Mouse (Mus musculus): ENCODE measurements around the gene Cab39. TPM values are rescaled to one million over a fixed set of nuclear protein-coding genes. Genes with fewer than 3 reads are reported as not detected.
A peak's percentile ranks its signal among the peaks of the same experiment; 100 is the strongest.

Cab39 gene
- total RNA-seq, 2 experiments from 2014 or later: 134 to 144 TPM

- DNase-seq: no peak
- intact Hi-C loops (cut with DNase I): no loop called here
Observed at GRCm38 (mm10) chr1:85842251-85842650, 49.0 kb downstream of the Cab39 start.

DNA sequence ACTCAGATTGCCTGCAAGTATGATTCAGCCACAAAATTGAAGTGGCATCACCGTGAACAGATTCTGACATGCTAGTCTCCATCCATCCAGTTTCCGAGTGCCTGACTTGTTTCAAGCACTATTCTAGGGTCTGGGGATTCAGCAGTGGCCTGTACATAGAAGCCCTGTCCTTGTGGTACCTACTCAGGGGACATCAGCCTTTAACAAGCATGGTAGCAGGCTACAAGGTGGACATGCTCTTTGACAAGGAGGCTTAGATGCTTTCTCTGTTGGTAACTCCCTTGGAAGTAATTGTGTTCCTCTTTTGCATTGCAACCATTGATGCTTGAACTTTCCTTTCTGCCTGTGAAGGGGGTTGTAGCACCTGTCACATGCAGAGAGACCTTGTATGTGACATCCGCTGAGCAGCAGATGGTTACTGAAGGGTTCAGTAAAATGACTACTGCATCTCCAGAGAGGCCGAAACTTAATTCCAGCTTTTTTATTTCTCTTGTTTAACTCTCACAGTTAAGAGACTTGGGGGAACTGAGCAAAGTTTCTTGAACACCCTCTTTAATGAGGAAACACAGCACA, 50.1 kb downstream of the Cab39 start:
- no peak for DNase-seq
- intact Hi-C loops (cut with DNase I): no loop called here

DNA sequence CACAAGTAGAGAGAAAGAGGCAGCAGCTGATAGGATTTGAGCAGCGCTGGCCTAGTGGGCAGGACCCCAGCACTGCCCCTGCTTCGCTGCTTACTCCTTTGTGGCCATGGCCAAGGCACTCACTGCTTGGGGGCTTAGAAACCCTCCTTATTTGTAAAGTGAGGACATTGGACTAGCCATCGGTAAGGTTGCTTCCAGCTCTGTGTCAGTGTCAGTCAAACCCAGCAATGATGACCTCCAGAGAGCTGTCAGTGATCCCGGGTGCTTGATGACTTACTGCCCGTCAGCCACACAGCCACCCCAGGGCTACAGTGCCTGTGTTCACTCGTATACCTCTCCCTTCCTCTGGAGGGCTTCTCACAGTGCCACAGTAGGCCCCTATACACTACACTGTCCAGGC, 51.7 kb downstream of the Cab39 start:
- DNase-seq: no peak
- intact Hi-C loops (cut with DNase I): no loop called here

DNA sequence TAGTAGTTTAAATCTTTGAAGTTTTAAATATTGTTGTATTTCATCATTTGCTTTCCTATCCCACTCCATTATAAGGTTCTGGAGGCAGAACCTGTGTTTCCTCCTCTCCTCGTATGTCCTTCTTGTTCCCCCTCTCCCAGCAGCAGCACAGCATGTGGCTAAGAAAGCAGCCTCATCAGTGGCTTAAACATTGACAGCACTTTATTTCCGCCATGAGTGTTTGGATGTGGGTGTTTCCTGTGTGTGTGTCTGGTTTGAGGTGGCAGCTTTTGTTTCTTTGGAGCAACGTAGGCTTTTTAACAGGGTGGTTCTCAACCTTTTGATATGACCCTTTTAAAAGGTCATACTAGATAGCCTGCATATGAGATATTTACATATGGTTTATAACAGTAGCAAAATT, 52.2 kb downstream of the Cab39 start:
- no peak for DNase-seq

GRCm38 (mm10) chr1:85849016-85849415, 55.8 kb downstream of the Cab39 start:
- intact Hi-C loops (cut with DNase I): no loop called here
- no peak for DNase-seq

More for the DNA sequence above, 52.2 kb downstream of the Cab39 start:
- intact Hi-C loops (cut with DNase I): no loop called here

DNA sequence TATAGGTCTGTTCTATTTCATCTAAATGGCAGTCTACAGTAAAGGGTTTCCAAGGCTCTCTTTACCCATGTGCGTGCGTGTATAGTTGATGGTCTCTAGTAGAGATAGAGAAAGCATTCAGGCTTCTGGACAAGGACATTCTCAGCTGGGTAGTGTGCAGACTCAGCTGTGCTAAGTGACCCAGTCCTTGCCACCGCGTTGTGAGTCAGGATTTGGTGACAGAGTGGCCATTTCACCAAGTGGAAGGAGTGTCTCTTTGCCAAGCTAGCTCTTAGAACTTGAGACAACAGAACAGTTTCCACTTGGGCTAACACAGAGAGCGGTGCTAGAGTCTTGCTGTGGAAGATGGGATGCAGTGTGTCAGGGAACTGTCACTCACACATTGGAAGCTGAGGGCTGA, 57.6 kb downstream of the Cab39 start:
- intact Hi-C loops (cut with DNase I): loop anchor here (10.0 kb wide), 1 partner anchor 84 kb away; no protein-coding TSS in a partner anchor
- no peak for DNase-seq

- DNase-seq: peak; percentile 68
- intact Hi-C loops (cut with DNase I): loop anchor here (2.0 to 10.0 kb wide), 2 partner anchors 82 to 156 kb away; no protein-coding TSS in a partner anchor
Observed at GRCm38 (mm10) chr1:85852996-85853689, 59.9 kb downstream of the Cab39 start.

GRCm38 (mm10) chr1:85853865-85854264, 60.6 kb downstream of the Cab39 start:
- no peak for DNase-seq
- intact Hi-C loops (cut with DNase I): loop anchor here (2.0 to 10.0 kb wide), 2 partner anchors 81 to 155 kb away; no protein-coding TSS in a partner anchor

- no peak for DNase-seq
- intact Hi-C loops (cut with DNase I): loop anchor here (10.0 kb wide), 1 partner anchor 80 kb away; no protein-coding TSS in a partner anchor
Observed at GRCm38 (mm10) chr1:85854475-85854874, 61.2 kb downstream of the Cab39 start.

GRCm38 (mm10) chr1:85856266-85856665, 63.0 kb downstream of the Cab39 start:
- intact Hi-C loops (cut with DNase I): loop anchor here (10.0 kb wide), 1 partner anchor 79 kb away; no protein-coding TSS in a partner anchor
- DNase-seq: no peak

GRCm38 (mm10) chr1:85857261-85857754, 64.1 kb downstream of the Cab39 start:
- intact Hi-C loops (cut with DNase I): loop anchor here (10.0 kb wide), 1 partner anchor 77 kb away; no protein-coding TSS in a partner anchor
- no peak for DNase-seq

DNA sequence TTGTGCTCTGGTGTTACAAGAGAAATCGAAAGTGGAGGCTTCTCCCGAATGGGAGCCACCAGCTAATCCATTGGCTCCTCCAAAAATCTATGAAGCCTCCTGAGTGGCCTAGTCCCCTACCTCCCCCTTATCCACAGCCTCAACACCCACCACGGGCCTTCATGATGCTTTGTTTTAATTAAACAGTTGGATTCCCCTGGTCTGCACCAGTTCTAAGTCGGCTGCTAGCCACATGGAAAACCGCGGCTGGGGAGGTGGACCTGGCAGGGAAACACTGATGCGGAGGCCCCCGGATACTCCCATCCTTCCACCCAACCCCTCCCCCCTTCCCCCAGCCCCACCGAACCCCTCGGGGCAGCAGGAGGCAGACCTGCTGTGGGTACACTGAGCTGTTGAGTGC, 71.1 kb downstream of the Cab39 start:
- peak; percentile 19 for DNase-seq

DNA sequence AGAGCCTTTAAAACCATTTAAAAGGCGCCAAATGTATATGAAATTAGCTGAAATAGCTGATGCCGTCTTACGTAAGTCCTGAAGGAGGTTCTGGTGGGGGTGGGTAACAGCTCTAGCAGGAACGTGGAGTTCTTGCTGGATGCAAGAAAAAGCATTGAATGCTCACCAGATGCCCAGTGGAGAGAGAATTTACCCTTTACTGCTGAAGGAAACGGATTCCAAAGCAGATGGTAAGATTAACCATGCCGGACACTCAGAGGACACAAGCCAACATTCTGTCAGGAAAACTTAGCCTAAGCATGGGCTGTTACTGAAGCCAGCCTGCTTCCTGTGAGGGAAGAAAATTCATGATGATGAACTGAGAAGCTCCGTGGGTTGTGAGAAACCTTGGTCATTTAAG, 76.8 kb downstream of the Cab39 start:
- intact Hi-C loops (cut with DNase I): no loop called here
- DNase-seq: peak; percentile 52

More for the DNA sequence above, 71.1 kb downstream of the Cab39 start:
- intact Hi-C loops (cut with DNase I): no loop called here

GRCm38 (mm10) chr1:85870546-85870945, 77.3 kb downstream of the Cab39 start:
- intact Hi-C loops (cut with DNase I): no loop called here

GRCm38 (mm10) chr1:85882003-85882402, 88.8 kb downstream of the Cab39 start:
- intact Hi-C loops (cut with DNase I): no loop called here
- no peak for DNase-seq

More at GRCm38 (mm10) chr1:85870546-85870945, 77.3 kb downstream of the Cab39 start:
- peak; percentile 26 for DNase-seq

DNA sequence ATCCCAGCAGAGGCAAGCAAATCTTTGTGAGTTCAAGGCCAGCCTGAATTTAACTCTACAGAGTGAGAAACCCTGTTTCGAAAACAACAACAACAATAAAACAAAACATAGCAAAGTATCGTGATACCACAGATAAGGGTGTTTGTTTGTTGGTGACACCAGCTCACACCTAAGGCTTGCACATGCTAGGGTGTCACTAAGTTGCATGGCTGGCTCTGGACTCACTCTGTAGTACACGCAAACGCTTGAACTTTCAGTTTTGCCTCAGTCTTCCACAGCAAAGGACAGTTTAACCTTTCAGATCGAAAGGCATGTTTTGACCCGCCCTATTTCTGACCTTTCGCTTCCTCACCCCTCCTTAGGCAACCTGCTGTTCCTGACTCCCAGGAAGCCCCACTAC, 94.0 kb downstream of the Cab39 start:
- intact Hi-C loops (cut with DNase I): no loop called here
- DNase-seq: no peak

DNA sequence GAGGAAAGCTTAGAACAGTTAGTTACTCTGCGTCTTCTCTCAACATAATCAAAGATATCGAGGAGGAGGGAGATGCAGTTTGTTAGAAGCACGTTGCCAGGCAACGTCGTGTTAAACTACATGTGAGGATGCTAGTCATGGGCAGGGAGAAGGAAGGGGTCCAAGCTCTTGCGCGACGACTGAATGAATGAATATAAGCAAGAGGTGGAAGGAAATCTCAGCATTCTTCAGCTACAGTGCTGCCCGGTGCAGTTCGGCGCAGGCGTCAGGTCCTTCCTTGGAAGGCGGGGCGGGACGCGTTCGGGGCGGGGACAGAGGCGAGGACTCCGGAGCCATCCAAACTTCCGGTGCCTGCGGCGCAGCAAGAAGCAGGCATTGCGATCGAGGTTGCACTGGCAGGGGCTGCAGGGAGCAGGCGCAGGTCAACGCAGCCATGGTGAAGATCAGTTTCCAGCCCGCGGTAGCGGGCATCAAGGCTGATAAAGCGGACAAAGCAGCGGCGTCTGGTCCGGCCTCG, 101.0 kb downstream of the Cab39 start, which contains the start of gene Itm2c:
Itm2c (plus strand) TSS at position 51 of the 517 bp plus-strand sequence.
- intact Hi-C loops (cut with DNase I): no loop called here
- peak; percentile 91 for DNase-seq

DNA sequence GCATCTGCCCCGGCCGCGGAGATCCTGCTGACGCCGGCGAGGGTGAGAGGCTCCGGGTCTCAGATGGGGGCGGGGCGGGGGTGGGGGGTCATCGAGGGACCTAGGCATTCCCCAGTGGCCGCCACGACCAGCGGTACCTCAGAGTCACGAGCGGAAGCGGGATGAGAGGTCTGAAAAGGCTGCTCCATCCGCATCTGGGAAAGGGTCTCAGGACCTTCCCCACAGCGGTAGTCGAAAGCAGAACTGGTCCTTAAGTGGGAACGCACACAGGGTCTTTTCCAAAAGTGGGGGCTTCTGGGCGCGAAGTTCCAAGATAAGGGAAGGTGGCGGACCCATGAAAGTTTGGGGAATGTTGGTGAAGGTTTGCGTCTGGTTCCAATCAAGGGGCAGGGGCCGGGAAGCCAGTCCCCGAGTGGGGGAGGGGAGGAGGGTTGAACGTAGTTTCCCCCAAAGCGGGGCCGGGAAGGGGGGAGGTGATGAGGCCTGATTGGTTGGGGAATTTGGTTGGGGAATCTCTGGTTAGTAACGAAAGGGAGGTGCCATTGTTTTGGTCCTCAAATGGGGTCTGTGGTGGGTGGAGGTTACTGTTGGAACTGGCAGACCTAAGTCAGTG, 101.6 kb downstream of the Cab39 start:
- peak; percentile 68 for DNase-seq
- intact Hi-C loops (cut with DNase I): no loop called here

DNA sequence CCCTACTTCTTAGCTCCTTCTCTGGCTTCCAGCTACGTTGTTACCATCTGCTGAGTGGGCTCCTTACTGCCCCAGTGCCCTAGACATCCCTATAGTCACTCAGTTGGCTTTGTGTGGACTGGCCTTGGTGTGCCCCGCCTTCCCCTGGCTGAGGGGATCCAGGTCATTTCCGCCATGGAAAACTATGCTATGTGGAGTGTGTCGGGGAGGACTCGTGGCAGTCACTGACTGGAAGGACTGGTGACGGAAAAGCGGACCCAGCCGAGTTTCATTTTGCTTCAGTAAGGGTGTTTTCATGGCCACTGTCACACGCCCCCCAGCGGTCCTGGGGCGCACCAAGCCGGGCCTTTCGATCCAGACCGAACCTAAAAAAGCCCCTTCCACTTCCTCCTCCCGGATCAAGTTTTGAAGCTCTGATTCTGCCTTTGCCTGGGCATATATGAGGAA, 102.2 kb downstream of the Cab39 start:
- intact Hi-C loops (cut with DNase I): no loop called here
- peak; percentile 68 for DNase-seq

DNA sequence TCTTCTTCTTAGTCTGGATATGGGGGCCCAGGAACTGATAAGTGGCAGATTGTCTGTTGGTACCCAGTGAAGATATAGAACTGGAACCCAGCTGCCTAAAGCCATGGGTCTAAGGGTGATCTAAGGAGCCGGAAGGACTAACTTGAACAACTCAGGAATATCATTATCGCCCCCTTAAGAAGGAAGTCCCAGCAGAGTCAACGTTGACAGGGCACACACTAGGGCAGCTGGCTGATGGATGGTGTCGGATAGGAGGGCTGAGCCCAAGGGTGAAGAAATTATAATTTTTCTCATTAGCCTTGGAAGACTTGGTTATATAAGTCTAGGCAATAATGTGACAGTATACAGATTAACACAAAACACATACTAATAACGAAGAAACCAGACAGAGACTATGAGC, 102.9 kb downstream of the Cab39 start:
- intact Hi-C loops (cut with DNase I): no loop called here
- no peak for DNase-seq
